Mouse (Mus musculus): Measurements from ENCODE around the gene Casz1.

- no peak for TF ChIP-seq CTCF (IDR thresholded peaks at IDR 0.05)
- no peak for TF ChIP-seq EP300 (IDR thresholded peaks at IDR 0.05)
These were observed 33.4 kb downstream of the Casz1 start for GRCm38 (mm10) chr4:148837644-148838043.
